Comparison of ENCODE assay signal across 12 mouse cellular contexts in genomic region chr9:41148600-41148999, GRCm38 (mm10). TPM values are rescaled to one million over a fixed set of nuclear protein-coding genes. Genes with fewer than 3 reads are reported as not detected.
DNase-seq lines count a peak whose midpoint lies in the region; ATAC-seq and TF ChIP-seq lines count a peak whose summit lies in the region.
"Had no signal": no experiment of that assay in that cellular context is flagged by ENCODE, and none has a peak within 500 bp of the region (broad histone marks: within the 10 kb centered on the region; RNA-seq: fewer than 3 reads in every experiment).

No protein-coding gene starts in this region.

- DNase-seq in gastrocnemius, postnatal 14 days = peak; percentile 26
- no peak for DNase-seq in gastrocnemius, adult 18-20 months (ENCODE audit: low spot score)
- DNase-seq in left cerebral cortex, postnatal 10 days (ENCODE audit: extremely low spot score in 1 of 2, low spot score in 2 of 2) = peak; percentile 51 to 64
- DNase-seq in left cerebral cortex, adult 9 months (ENCODE audit: low spot score in 2 of 2) = no peak
- peak; percentile 74 to 76 for DNase-seq in cerebellum, adult 2 months
- peak; percentile 74 for DNase-seq in hindbrain, postnatal 0 days (ENCODE audit: low spot score)
- no peak for DNase-seq in ovary, postnatal 10 days (ENCODE audit: low spot score)
- no peak for DNase-seq in kidney, adult 2 months
- DNase-seq: adrenal gland, postnatal 25 days; embryo, embryonic 11 days; lung, embryonic 14.5 days had no signal

- H3K27me3 ChIP-seq in cerebellum, adult 2 months (ENCODE audit: control insufficient read depth, insufficient read depth, low read length) = no peaks in the 10 kb centered on the region
- no peaks in the 10 kb centered on the region for H3K27me3 ChIP-seq in hindbrain, postnatal 0 days (ENCODE audit: insufficient read depth, low read length)
- no peaks in the 10 kb centered on the region for H3K27me3 ChIP-seq in kidney, adult 2 months (replicated peaks; ENCODE audit: control insufficient read depth, insufficient read depth, low read length)
- H3K27me3 ChIP-seq: limb, embryonic 13.5 days had no signal

- 0 out of 2 replicates have a peak overlapping the region, but pooled peaks have one; percentile 6 for H3K4me2 ChIP-seq in hindbrain, postnatal 0 days (ENCODE audit: low read depth, low read length)
- H3K4me2 ChIP-seq: limb, embryonic 13.5 days; lung, embryonic 14.5 days had no signal

- peaks cover 48% of the 10 kb centered on the region for H3K4me1 ChIP-seq in cerebellum, adult 2 months (ENCODE audit: control insufficient read depth, insufficient read depth, low read length)
- peaks cover 57% of the 10 kb centered on the region for H3K4me1 ChIP-seq in hindbrain, postnatal 0 days (ENCODE audit: insufficient read depth, low read length)
- H3K4me1 ChIP-seq in kidney, adult 2 months (ENCODE audit: control insufficient read depth, insufficient read depth, low read length) = 0 out of 2 replicates have a peak, but pooled peaks cover 3% of the 10 kb centered on the region

- ATAC-seq in hindbrain, postnatal 0 days = peak; percentile 57

- no peak for TF ChIP-seq CTCF in cerebellum, adult 2 months (IDR thresholded peaks at IDR 0.05; ENCODE audit: borderline replicate concordance, insufficient read depth, low read depth, low read length)
- peak; percentile 50 for TF ChIP-seq CTCF in hindbrain, postnatal 0 days (IDR thresholded peaks at IDR 0.05; ENCODE audit: low read depth)
- TF ChIP-seq CTCF in kidney, adult 2 months (conservative IDR thresholded peaks at IDR 0.05; ENCODE audit: insufficient read depth, insufficient read length, low read depth, low read length) = no peak

- no peak overlapping the region for H3K9ac ChIP-seq in hindbrain, postnatal 0 days (replicated peaks; ENCODE audit: low read length)
- H3K9ac ChIP-seq: limb, embryonic 13.5 days; lung, embryonic 14.5 days had no signal

- TF ChIP-seq POLR2A in cerebellum, adult 2 months (IDR thresholded peaks at IDR 0.05; ENCODE audit: borderline replicate concordance, insufficient read depth, low read length) = no peak
- no peak for TF ChIP-seq POLR2A in kidney, adult 2 months (IDR thresholded peaks at IDR 0.05; ENCODE audit: low read depth, low read length)

- peak overlapping the region; percentile 88 for H3K27ac ChIP-seq in cerebellum, adult 2 months (ENCODE audit: insufficient read depth, low read length)
- peak overlapping the region; percentile 78; the same call in 1 of the 2 replicates for H3K27ac ChIP-seq in hindbrain, postnatal 0 days
- no peak overlapping the region for H3K27ac ChIP-seq in kidney, adult 2 months (ENCODE audit: insufficient read depth, low read depth, low read length)
- H3K27ac ChIP-seq: limb, embryonic 13.5 days had no signal

- 23% methylated on average over 7 of the region's 7 CpGs for WGBS in cerebellum, adult 2 months
- WGBS in hindbrain, postnatal 0 days = 33% methylated on average over 7 of the region's 7 CpGs
- 80% methylated on average over 7 of the region's 7 CpGs for WGBS in kidney, adult 2 months

- H3K4me3 ChIP-seq in cerebellum, adult 2 months (replicated peaks; ENCODE audit: insufficient read depth, low read depth, low read length) = no peak overlapping the region
- H3K4me3 ChIP-seq in hindbrain, postnatal 0 days (ENCODE audit: low read length) = no peak overlapping the region
- no peak overlapping the region for H3K4me3 ChIP-seq in kidney, adult 2 months (ENCODE audit: insufficient read depth, low read depth, low read length)
- H3K4me3 ChIP-seq: limb, embryonic 13.5 days had no signal

- no peaks in the 10 kb centered on the region for H3K9me3 ChIP-seq in hindbrain, postnatal 0 days (ENCODE audit: low read length)
- H3K9me3 ChIP-seq: limb, embryonic 13.5 days had no signal

- H3K36me3 ChIP-seq in hindbrain, postnatal 0 days (ENCODE audit: insufficient read depth, low read length) = no peaks in the 10 kb centered on the region
- no peaks in the 10 kb centered on the region for H3K36me3 ChIP-seq in kidney, adult 2 months (ENCODE audit: control insufficient read depth, insufficient read depth, low read length)
- H3K36me3 ChIP-seq: limb, embryonic 13.5 days had no signal

- intact Hi-C loops in gastrocnemius, postnatal 14 days (cut with DNase I; ENCODE audit: low total_unique reads) = no loop called here
- intact Hi-C loops in left cerebral cortex, postnatal 10 days (cut with DNase I) = no loop called here

RNA-seq across cellular contexts. Expression of gene Ubash3b, which starts 12.9 kb away (rescaled TPM):
- 1 to 10 TPM; 1.0 to 1.2 TPM for total RNA-seq in gastrocnemius, postnatal 14 days (2021)
- under 1 TPM; 0.25 to 0.69 TPM for total RNA-seq in gastrocnemius, adult 18-20 months (2021)
- total RNA-seq in left cerebral cortex, postnatal 10 days (2021) = 10 to 100 TPM; 30.4 to 31.7 TPM
- polyA plus RNA-seq in cerebellum, adult 2 months (2012; rRNA removed) = 39.3 and 48.8 TPM in 2 replicates
- 41.0 and 41.3 TPM in 2 replicates for total RNA-seq in hindbrain, postnatal 0 days (2014; rRNA removed)
- 28.0 and 28.6 TPM in 2 replicates for polyA plus RNA-seq in hindbrain, postnatal 0 days (2015; fragmentation: Nextera tagmentation; extraction: Ambion mirVana)
- 2.3 and 2.9 TPM in 2 replicates for polyA plus RNA-seq in kidney, adult 2 months (2012; rRNA removed)

Comparison
In these comparisons a context has a peak if more than half of its experiments do, and no peak if none do; other contexts are left out.
1. DNase-seq: peak in gastrocnemius, postnatal 14 days (single experiment), left cerebral cortex, postnatal 10 days (2 of 2), cerebellum, adult 2 months (2 of 2) and hindbrain, postnatal 0 days (single experiment); none in gastrocnemius, adult 18-20 months (single experiment), left cerebral cortex, adult 9 months (0 of 2), ovary, postnatal 10 days (single experiment) and kidney, adult 2 months (single experiment).
2. RNA of gene Ubash3b, which starts 12.9 kb away (total RNA-seq): 41.0 to 41.3 TPM in hindbrain, postnatal 0 days and 30.4 to 31.7 TPM in left cerebral cortex, postnatal 10 days; 1.0 to 1.2 TPM in gastrocnemius, postnatal 14 days and 0.25 to 0.69 TPM in gastrocnemius, adult 18-20 months; every median in the first group is over 10 times any median in the second.